33 mouse cellular contexts compared by ENCODE assay signal in the genomic region with DNA sequence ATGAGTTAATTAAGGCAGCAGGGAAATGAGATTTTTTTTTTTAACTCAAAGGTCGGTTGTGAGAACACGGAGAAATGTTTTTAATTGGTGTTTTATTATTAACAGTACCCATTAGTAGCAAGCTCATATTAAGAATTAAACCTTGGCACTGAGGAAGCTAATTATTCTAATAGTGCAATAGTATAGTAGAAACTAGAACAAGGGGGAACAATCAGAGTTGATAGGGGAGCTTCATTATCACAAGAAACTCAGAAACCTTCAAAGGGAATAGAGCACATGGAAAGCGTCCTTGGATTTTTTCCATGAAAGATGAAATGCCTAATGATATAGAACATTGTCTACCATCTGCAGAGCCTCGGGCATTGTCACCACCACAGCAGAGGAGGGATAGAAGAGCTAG. TPM values are rescaled to one million over a fixed set of nuclear protein-coding genes. Genes with fewer than 3 reads are reported as not detected.
DNase-seq lines count a peak whose midpoint lies in the region; ATAC-seq and TF ChIP-seq lines count a peak whose summit lies in the region.
"Had no signal": no experiment of that assay in that cellular context is flagged by ENCODE, and none has a peak within 500 bp of the region (broad histone marks: within the 10 kb centered on the region; RNA-seq: fewer than 3 reads in every experiment).

No protein-coding gene starts in this region.

- DNase-seq in forebrain, embryonic 11.5 days (ENCODE audit: low spot score): no peak
- DNase-seq in hindbrain, postnatal 0 days (ENCODE audit: low spot score): peak; percentile 27
- DNase-seq in hindbrain, embryonic 11.5 days (ENCODE audit: low spot score): no peak
- no peak for DNase-seq in neural tube, embryonic 10.5 days (ENCODE audit: extremely low spot score, low spot score)
- no peak for DNase-seq in kidney, adult 11 months
- DNase-seq: adrenal gland, postnatal 10 days; adrenal gland, postnatal 36 days; B cell, adult 2 months; cerebellum, adult 11-12 months; cerebellum, adult 8-10 months; cerebellum, postnatal 36 days; embryo, embryonic 11 days; gastrocnemius, postnatal 10 days; gastrocnemius, postnatal 36 days; heart, adult 2 months; heart, postnatal 14 days; heart, postnatal 4 days had no signal

- ATAC-seq in forebrain, embryonic 15.5 days (replicated peaks): 0 out of 2 replicates have a peak, but pooled peaks have one; percentile 6
- no peak for ATAC-seq in forebrain, embryonic 11.5 days (replicated peaks; ENCODE audit: low FRiP score)
- ATAC-seq in hindbrain, postnatal 0 days: peak; percentile 62; the same call in 1 of the 2 replicates
- no peak for ATAC-seq in hindbrain, embryonic 11.5 days (ENCODE audit: low FRiP score)
- peak; percentile 11; the same call in 1 of the 2 replicates for ATAC-seq in neural tube, embryonic 15.5 days (ENCODE audit: low FRiP score)
- ATAC-seq: forebrain, embryonic 13.5 days; inflammation-experienced regulatory T-cells, adult 6 months; intestine, embryonic 16.5 days; Patski had no signal

- H3K27ac ChIP-seq in forebrain, embryonic 15.5 days (replicated peaks): no peak overlapping the region
- no peak overlapping the region for H3K27ac ChIP-seq in forebrain, embryonic 11.5 days (ENCODE audit: low read depth, low read length)
- no peak overlapping the region for H3K27ac ChIP-seq in hindbrain, postnatal 0 days
- no peak overlapping the region for H3K27ac ChIP-seq in hindbrain, embryonic 11.5 days (ENCODE audit: low read depth, low read length)
- H3K27ac ChIP-seq in neural tube, embryonic 15.5 days (replicated peaks): no peak overlapping the region
- H3K27ac ChIP-seq: embryonic facial prominence, embryonic 10.5 days; embryonic facial prominence, embryonic 13.5 days; forebrain, embryonic 13.5 days; heart, adult 2 months; heart, embryonic 10.5 days; heart, embryonic 13.5 days; hindbrain, embryonic 13.5 days had no signal

- no peaks in the 10 kb centered on the region for H3K36me3 ChIP-seq in forebrain, embryonic 15.5 days
- H3K36me3 ChIP-seq in forebrain, embryonic 11.5 days (ENCODE audit: control insufficient read depth, insufficient read depth, low read length): no peaks in the 10 kb centered on the region
- H3K36me3 ChIP-seq in hindbrain, postnatal 0 days (ENCODE audit: insufficient read depth, low read length): no peaks in the 10 kb centered on the region
- no peaks in the 10 kb centered on the region for H3K36me3 ChIP-seq in hindbrain, embryonic 11.5 days (ENCODE audit: control insufficient read depth, insufficient read depth, low read length)
- H3K36me3 ChIP-seq in neural tube, embryonic 15.5 days: no peaks in the 10 kb centered on the region
- H3K36me3 ChIP-seq: embryonic facial prominence, embryonic 10.5 days; embryonic facial prominence, embryonic 13.5 days; G1E; heart, embryonic 10.5 days; heart, embryonic 13.5 days; hindbrain, embryonic 13.5 days had no signal

- H3K9ac ChIP-seq in forebrain, embryonic 15.5 days (replicated peaks): no peak overlapping the region
- H3K9ac ChIP-seq in forebrain, embryonic 11.5 days (ENCODE audit: low read length): no peak overlapping the region
- no peak overlapping the region for H3K9ac ChIP-seq in hindbrain, postnatal 0 days (replicated peaks; ENCODE audit: low read length)
- H3K9ac ChIP-seq in hindbrain, embryonic 11.5 days (ENCODE audit: low read depth, low read length): no peak overlapping the region
- H3K9ac ChIP-seq in neural tube, embryonic 15.5 days (replicated peaks): no peak overlapping the region
- H3K9ac ChIP-seq: embryonic facial prominence, embryonic 13.5 days; forebrain, embryonic 13.5 days; heart, embryonic 13.5 days; hindbrain, embryonic 13.5 days had no signal

- no peaks in the 10 kb centered on the region for H3K4me1 ChIP-seq in forebrain, embryonic 15.5 days
- H3K4me1 ChIP-seq in forebrain, embryonic 11.5 days (replicated peaks; ENCODE audit: control insufficient read depth, insufficient read depth, low read length): no peaks in the 10 kb centered on the region
- no peaks in the 10 kb centered on the region for H3K4me1 ChIP-seq in hindbrain, postnatal 0 days (ENCODE audit: insufficient read depth, low read length)
- no peaks in the 10 kb centered on the region for H3K4me1 ChIP-seq in hindbrain, embryonic 11.5 days (replicated peaks; ENCODE audit: control insufficient read depth, insufficient read depth, low read length)
- no peaks in the 10 kb centered on the region for H3K4me1 ChIP-seq in neural tube, embryonic 15.5 days
- H3K4me1 ChIP-seq: embryonic facial prominence, embryonic 10.5 days; embryonic facial prominence, embryonic 13.5 days; heart, embryonic 10.5 days; heart, embryonic 13.5 days; hindbrain, embryonic 13.5 days had no signal

- H3K9me3 ChIP-seq in forebrain, embryonic 15.5 days: no peaks in the 10 kb centered on the region
- no peaks in the 10 kb centered on the region for H3K9me3 ChIP-seq in forebrain, embryonic 11.5 days (ENCODE audit: control insufficient read depth, low read length)
- H3K9me3 ChIP-seq in hindbrain, postnatal 0 days (ENCODE audit: low read length): no peaks in the 10 kb centered on the region
- no peaks in the 10 kb centered on the region for H3K9me3 ChIP-seq in hindbrain, embryonic 11.5 days (ENCODE audit: control insufficient read depth, low read length)
- no peaks in the 10 kb centered on the region for H3K9me3 ChIP-seq in neural tube, embryonic 15.5 days (replicated peaks)
- H3K9me3 ChIP-seq: embryonic facial prominence, embryonic 10.5 days; embryonic facial prominence, embryonic 13.5 days; forebrain, embryonic 13.5 days; G1E; heart, embryonic 10.5 days; heart, embryonic 13.5 days; hindbrain, embryonic 13.5 days had no signal

- H3K27me3 ChIP-seq in forebrain, embryonic 15.5 days: no peaks in the 10 kb centered on the region
- no peaks in the 10 kb centered on the region for H3K27me3 ChIP-seq in forebrain, embryonic 11.5 days (ENCODE audit: control insufficient read depth, insufficient read depth, low read length)
- H3K27me3 ChIP-seq in hindbrain, postnatal 0 days (ENCODE audit: insufficient read depth, low read length): no peaks in the 10 kb centered on the region
- H3K27me3 ChIP-seq in hindbrain, embryonic 11.5 days (ENCODE audit: control insufficient read depth, insufficient read depth, low read length): no peaks in the 10 kb centered on the region
- no peaks in the 10 kb centered on the region for H3K27me3 ChIP-seq in neural tube, embryonic 15.5 days (replicated peaks)
- H3K27me3 ChIP-seq: CH12.LX; embryonic facial prominence, embryonic 13.5 days; forebrain, embryonic 13.5 days; heart, embryonic 13.5 days; hindbrain, embryonic 13.5 days; Patski had no signal

- no peak overlapping the region for H3K4me3 ChIP-seq in forebrain, embryonic 15.5 days
- no peak overlapping the region for H3K4me3 ChIP-seq in forebrain, embryonic 11.5 days (ENCODE audit: low read depth, low read length)
- no peak overlapping the region for H3K4me3 ChIP-seq in hindbrain, postnatal 0 days (ENCODE audit: low read length)
- H3K4me3 ChIP-seq in hindbrain, embryonic 11.5 days (ENCODE audit: low read depth, low read length): no peak overlapping the region
- no peak overlapping the region for H3K4me3 ChIP-seq in neural tube, embryonic 15.5 days (replicated peaks)
- H3K4me3 ChIP-seq: embryonic facial prominence, embryonic 10.5 days; embryonic facial prominence, embryonic 13.5 days; erythroblast, embryonic 14.5 days; forebrain, embryonic 13.5 days; heart, adult 2 months; heart, embryonic 10.5 days; heart, embryonic 13.5 days; hindbrain, embryonic 13.5 days had no signal

- no peak overlapping the region for H3K4me2 ChIP-seq in forebrain, embryonic 15.5 days (replicated peaks)
- H3K4me2 ChIP-seq in forebrain, embryonic 11.5 days (ENCODE audit: low read depth, low read length, severe bottlenecking): no peak overlapping the region
- H3K4me2 ChIP-seq in hindbrain, postnatal 0 days (ENCODE audit: low read depth, low read length): no peak overlapping the region
- H3K4me2 ChIP-seq in hindbrain, embryonic 11.5 days (replicated peaks; ENCODE audit: low read depth, low read length): no peak overlapping the region
- no peak overlapping the region for H3K4me2 ChIP-seq in neural tube, embryonic 15.5 days
- H3K4me2 ChIP-seq: embryonic facial prominence, embryonic 13.5 days; forebrain, embryonic 13.5 days; heart, embryonic 13.5 days; hindbrain, embryonic 13.5 days had no signal

- TF ChIP-seq CTCF in hindbrain, postnatal 0 days (IDR thresholded peaks at IDR 0.05; ENCODE audit: low read depth): no peak

- 38% methylated on average over 4 of the region's 4 CpGs for WGBS in forebrain, embryonic 15.5 days
- 62% methylated on average over 4 of the region's 4 CpGs for WGBS in forebrain, embryonic 11.5 days
- WGBS in hindbrain, postnatal 0 days: 64% methylated on average over 4 of the region's 4 CpGs
- 92% methylated on average over 4 of the region's 4 CpGs for WGBS in hindbrain, embryonic 11.5 days
- WGBS in neural tube, embryonic 15.5 days: 65% methylated on average over 4 of the region's 4 CpGs

RNA-seq across cellular contexts. Expression of a gene that starts 21.4 kb away (rescaled TPM):
- 0.05 and 0.11 TPM in 2 replicates for polyA plus RNA-seq in forebrain, embryonic 15.5 days (2015; fragmentation: Nextera tagmentation; extraction: Ambion mirVana)
- 0.05 TPM in 2 replicates for polyA plus RNA-seq in forebrain, embryonic 11.5 days (2014; fragmentation: Nextera tagmentation; extraction: Ambion mirVana)
- 0.11 and 0.16 TPM in 2 replicates for total RNA-seq in hindbrain, postnatal 0 days (2014; rRNA removed)
- polyA plus RNA-seq in hindbrain, postnatal 0 days (2015; fragmentation: Nextera tagmentation; extraction: Ambion mirVana): 0.06 and 0.10 TPM in 2 replicates
- polyA plus RNA-seq in hindbrain, embryonic 11.5 days (2014; fragmentation: Nextera tagmentation; extraction: Ambion mirVana): 0.03 TPM in 1 of 2 replicates, not detected in the other
- polyA plus RNA-seq in neural tube, embryonic 15.5 days (2015; fragmentation: Nextera tagmentation; extraction: Ambion mirVana): 0.05 and 0.10 TPM in 2 replicates
- total RNA-seq: adrenal gland, adult 18-20 months; adrenal gland, postnatal 10 days; adrenal gland, postnatal 36 days; gastrocnemius, postnatal 10 days; gastrocnemius, postnatal 36 days; granulocyte monocyte progenitor cell, adult 5-6 weeks; heart, adult 2 months; heart, postnatal 14 days; heart, postnatal 4 days had no signal
- polyA plus RNA-seq: embryonic facial prominence, embryonic 13.5 days; erythroblast, embryonic 14.5 days; G1E; heart, adult 2 months; heart, embryonic 10.5 days; hindbrain, embryonic 13.5 days; intestine, embryonic 16.5 days; Patski had no signal

RNA-seq across cellular contexts. Expression of a gene that starts 41.9 kb away (rescaled TPM):
- 17.5 and 20.0 TPM in 2 replicates for polyA plus RNA-seq in forebrain, embryonic 15.5 days (2015; fragmentation: Nextera tagmentation; extraction: Ambion mirVana)
- polyA plus RNA-seq in forebrain, embryonic 11.5 days (2014; fragmentation: Nextera tagmentation; extraction: Ambion mirVana): 54.7 and 57.8 TPM in 2 replicates
- 5.1 and 6.0 TPM in 2 replicates for total RNA-seq in hindbrain, postnatal 0 days (2014; rRNA removed)
- 5.3 and 5.6 TPM in 2 replicates for polyA plus RNA-seq in hindbrain, postnatal 0 days (2015; fragmentation: Nextera tagmentation; extraction: Ambion mirVana)
- polyA plus RNA-seq in hindbrain, embryonic 11.5 days (2014; fragmentation: Nextera tagmentation; extraction: Ambion mirVana): 44.3 and 44.5 TPM in 2 replicates
- 4.3 and 9.0 TPM in 2 replicates for polyA plus RNA-seq in neural tube, embryonic 15.5 days (2015; fragmentation: Nextera tagmentation; extraction: Ambion mirVana)

RNA-seq across cellular contexts. Expression of a gene that starts 41.9 kb away (rescaled TPM):
- 48.4 and 48.7 TPM in 2 replicates for polyA plus RNA-seq in forebrain, embryonic 15.5 days (2015; fragmentation: Nextera tagmentation; extraction: Ambion mirVana)
- 46.7 and 54.3 TPM in 2 replicates for polyA plus RNA-seq in forebrain, embryonic 11.5 days (2014; fragmentation: Nextera tagmentation; extraction: Ambion mirVana)
- 96.2 and 97.0 TPM in 2 replicates for total RNA-seq in hindbrain, postnatal 0 days (2014; rRNA removed)
- 45.0 and 45.4 TPM in 2 replicates for polyA plus RNA-seq in hindbrain, postnatal 0 days (2015; fragmentation: Nextera tagmentation; extraction: Ambion mirVana)
- polyA plus RNA-seq in hindbrain, embryonic 11.5 days (2014; fragmentation: Nextera tagmentation; extraction: Ambion mirVana): 52.4 and 57.5 TPM in 2 replicates
- 52.1 and 57.5 TPM in 2 replicates for polyA plus RNA-seq in neural tube, embryonic 15.5 days (2015; fragmentation: Nextera tagmentation; extraction: Ambion mirVana)

Comparison
In these comparisons a context has a peak if more than half of its experiments do, and no peak if none do; other contexts are left out.
1. ATAC-seq: peak in forebrain, embryonic 15.5 days (single experiment), hindbrain, postnatal 0 days (single experiment) and neural tube, embryonic 15.5 days (single experiment); none in forebrain, embryonic 11.5 days (single experiment) and hindbrain, embryonic 11.5 days (single experiment).